Mouse (Mus musculus) megakaryocyte, adult 5-6 weeks (primary cell): ENCODE measurements around the gene Omd. TPM values are rescaled to one million over a fixed set of nuclear protein-coding genes. Genes with fewer than 3 reads are reported as not detected.
"Not testable (repeated sequence)": the region's sequence is repeated elsewhere in the genome, so short reads cannot be mapped to it uniquely, and the experiment has no call there.

Source experiments
- ATAC-seq: 2 replicates; pipeline ENCODE4 v1.8.0; 2016; ENCODE audit warnings: mild to moderate bottlenecking, inconsistent platforms; ENCODE audit not compliant: poor library complexity, severe bottlenecking
- total RNA-seq, 2 experiments: library from RNA; stranded (forward) in 1 of 2; stranded (reverse) in 1 of 2; fragments of 153-499, 151-499 nt in 1 of 2; fragments of 221-1000, 200-1000 nt in 1 of 2; gene quantifications; 2 replicates each; pipeline versions ENCODE4 v1.2.3 to v1.2.4; 2015 to 2017

Omd gene
- total RNA-seq (2015) = not detected in 2 replicates
- total RNA-seq (2017) = not detected in 2 replicates

- ATAC-seq = no peak
Observed at GRCm38 (mm10) chr13:49581541-49582530, at the start of gene Omd. Omd (plus strand) TSS chr13:49582462.

GRCm38 (mm10) chr13:49536946-49537345 is 45.3 kb upstream of the Omd start:
- ATAC-seq = no peak

GRCm38 (mm10) chr13:49538693-49539092 is 43.6 kb upstream of the Omd start:
- no peak for ATAC-seq

- ATAC-seq = no peak
Observed at GRCm38 (mm10) chr13:49544279-49544678, 38.0 kb upstream of the Omd start, which contains the start of gene Aspn. Aspn (plus strand) TSS chr13:49544443.

- no peak for ATAC-seq
Observed at GRCm38 (mm10) chr13:49545646-49546045, 36.6 kb upstream of the Omd start.

- ATAC-seq = no peak
Observed at GRCm38 (mm10) chr13:49546517-49546916, 35.7 kb upstream of the Omd start.

- no peak for ATAC-seq
Observed at GRCm38 (mm10) chr13:49547563-49548150, 34.6 kb upstream of the Omd start.

- no peak for ATAC-seq
Observed at GRCm38 (mm10) chr13:49549616-49550015, 32.6 kb upstream of the Omd start.

GRCm38 (mm10) chr13:49554519-49554918 is 27.7 kb upstream of the Omd start:
- no peak for ATAC-seq

- no peak for ATAC-seq
Observed at GRCm38 (mm10) chr13:49556203-49556602, 26.1 kb upstream of the Omd start.

- ATAC-seq = no peak
Observed at GRCm38 (mm10) chr13:49556924-49557323, 25.3 kb upstream of the Omd start.

- no peak for ATAC-seq
Observed at GRCm38 (mm10) chr13:49559185-49559584, 23.1 kb upstream of the Omd start.

GRCm38 (mm10) chr13:49560886-49561285 is 21.4 kb upstream of the Omd start:
- ATAC-seq = no peak

- ATAC-seq = no peak
Observed at GRCm38 (mm10) chr13:49564347-49564746, 17.9 kb upstream of the Omd start.

- no peak for ATAC-seq
Observed at GRCm38 (mm10) chr13:49570371-49570770, 11.9 kb upstream of the Omd start.

- ATAC-seq = no peak
Observed at GRCm38 (mm10) chr13:49571418-49571817, 10.8 kb upstream of the Omd start.

GRCm38 (mm10) chr13:49583859-49584258 is 1.6 kb downstream of the Omd start:
- no peak for ATAC-seq

- no peak for ATAC-seq
Observed at GRCm38 (mm10) chr13:49584307-49585005, 2.2 kb downstream of the Omd start.

- ATAC-seq = no peak
Observed at GRCm38 (mm10) chr13:49586062-49586461, 3.8 kb downstream of the Omd start.

GRCm38 (mm10) chr13:49602541-49602940 is 20.3 kb downstream of the Omd start:
- ATAC-seq = not testable (repeated sequence)

GRCm38 (mm10) chr13:49603603-49604002 is 21.3 kb downstream of the Omd start:
- no peak for ATAC-seq
